Mouse (Mus musculus): ENCODE measurements around the gene Tdp2.

Gene Tdp2

GRCm38 (mm10) chr13:24831353-24832130 is at the start of gene Tdp2, which contains the start of gene Acot13:
Gene Tdp2 (plus strand): TSS chr13:24831679.
Gene Acot13 (minus strand): TSS chr13:24831540.
- peak; percentile 96 for DNase-seq (ENCODE audit: low read depth, low spot score)

- no peak for DNase-seq (ENCODE audit: low read depth, low spot score)
Observed at GRCm38 (mm10) chr13:24781916-24782315, 49.6 kb upstream of the Tdp2 start.

GRCm38 (mm10) chr13:24786014-24786490 is 45.4 kb upstream of the Tdp2 start:
- no peak for DNase-seq (ENCODE audit: low read depth, low spot score)

- no peak for DNase-seq (ENCODE audit: low read depth, low spot score)
Observed at GRCm38 (mm10) chr13:24787477-24787876, 44.0 kb upstream of the Tdp2 start.

- no peak for DNase-seq (ENCODE audit: low read depth, low spot score)
Observed at GRCm38 (mm10) chr13:24791349-24791748, 40.1 kb upstream of the Tdp2 start.

GRCm38 (mm10) chr13:24792411-24793045 is 39.0 kb upstream of the Tdp2 start:
- no peak for DNase-seq (ENCODE audit: low read depth, low spot score)

GRCm38 (mm10) chr13:24798686-24799085 is 32.8 kb upstream of the Tdp2 start:
- DNase-seq (ENCODE audit: low read depth, low spot score) = no peak

GRCm38 (mm10) chr13:24799378-24799777 is 32.1 kb upstream of the Tdp2 start:
- DNase-seq (ENCODE audit: low read depth, low spot score) = no peak

GRCm38 (mm10) chr13:24799925-24800673 is 31.4 kb upstream of the Tdp2 start:
- no peak for DNase-seq (ENCODE audit: low read depth, low spot score)

GRCm38 (mm10) chr13:24800674-24801307 is 30.7 kb upstream of the Tdp2 start:
- DNase-seq (ENCODE audit: low read depth, low spot score) = peak; percentile 94

GRCm38 (mm10) chr13:24801308-24801921 is 30.1 kb upstream of the Tdp2 start, which contains the start of gene BC005537:
Gene BC005537 (plus strand): TSS chr13:24801657.
- no peak for DNase-seq (ENCODE audit: low read depth, low spot score)

- DNase-seq (ENCODE audit: low read depth, low spot score) = no peak
Observed at GRCm38 (mm10) chr13:24802131-24802691, 29.3 kb upstream of the Tdp2 start.

- DNase-seq (ENCODE audit: low read depth, low spot score) = no peak
Observed at GRCm38 (mm10) chr13:24803196-24803595, 28.3 kb upstream of the Tdp2 start.

GRCm38 (mm10) chr13:24806079-24806478 is 25.4 kb upstream of the Tdp2 start:
- DNase-seq (ENCODE audit: low read depth, low spot score) = no peak

- DNase-seq (ENCODE audit: low read depth, low spot score) = no peak
Observed at GRCm38 (mm10) chr13:24812521-24812920, 19.0 kb upstream of the Tdp2 start.

GRCm38 (mm10) chr13:24814616-24815015 is 16.9 kb upstream of the Tdp2 start:
- no peak for DNase-seq (ENCODE audit: low read depth, low spot score)

- no peak for DNase-seq (ENCODE audit: low read depth, low spot score)
Observed at GRCm38 (mm10) chr13:24816125-24817092, 15.1 kb upstream of the Tdp2 start.

GRCm38 (mm10) chr13:24819931-24820330 is 11.5 kb upstream of the Tdp2 start:
- no peak for DNase-seq (ENCODE audit: low read depth, low spot score)

- no peak for DNase-seq (ENCODE audit: low read depth, low spot score)
Observed at GRCm38 (mm10) chr13:24822663-24823343, 8.7 kb upstream of the Tdp2 start.

All from embryo, embryonic 11.5 days (tissue).